Mouse (Mus musculus) embryonic facial prominence, embryonic 13.5 days (tissue): ENCODE results near the gene Calhm6. TPM values are rescaled to one million over a fixed set of nuclear protein-coding genes. Genes with fewer than 3 reads are reported as not detected.
A peak's percentile ranks its signal among the peaks of the same experiment; 100 is the strongest.

ENCODE experiments used
- ATAC-seq: fragments of 200-750 bp; cut with Nextera tagmentation; 2 replicates; pipeline ENCODE4 v1.8.0; 2017; ENCODE audit warnings: low read depth; ENCODE audit not compliant: insufficient number of reproducible peaks, insufficient read depth, low FRiP score, low TSS enrichment
- H3K27ac ChIP-seq: fragments of 300-500 bp; sonication (generic); 2 replicates; pipeline ENCODE4 v1.5.1; 2015; ENCODE audit warnings: moderate library complexity, mild to moderate bottlenecking, inconsistent platforms
- H3K27me3 ChIP-seq: fragments of 300-500 bp; sonication (generic); 2 replicates; pipeline ENCODE4 v1.6.1; 2015; ENCODE audit warnings: mild to moderate bottlenecking, inconsistent platforms
- H3K36me3 ChIP-seq: fragments of 300-500 bp; sonication (generic); 2 replicates; pipeline ENCODE4 v1.6.1; 2015; ENCODE audit warnings: mild to moderate bottlenecking, inconsistent platforms
- H3K4me1 ChIP-seq: fragments of 300-500 bp; sonication (generic); 2 replicates; pipeline ENCODE4 v1.6.1; 2015; ENCODE audit warnings: inconsistent platforms
- H3K4me2 ChIP-seq: fragments of 300-500 bp; sonication (generic); 2 replicates; pipeline ENCODE4 v1.6.1; 2015; ENCODE audit warnings: moderate library complexity, mild to moderate bottlenecking, inconsistent platforms
- H3K4me3 ChIP-seq: fragments of 300-500 bp; sonication (generic); 2 replicates; pipeline ENCODE4 v1.5.1; 2015; ENCODE audit warnings: mild to moderate bottlenecking, inconsistent platforms
- H3K9ac ChIP-seq: fragments of 300-500 bp; sonication (generic); 2 replicates; pipeline ENCODE4 v1.6.1; 2015; ENCODE audit warnings: mild to moderate bottlenecking, inconsistent platforms
- H3K9me3 ChIP-seq: fragments of 300-500 bp; sonication (generic); 2 replicates; pipeline ENCODE4 v1.6.1; 2016; ENCODE audit warnings: inconsistent platforms
- WGBS: fragments of 180-500 bp; shearing (Covaris S2); methylation state at CpG from one replicate; pipeline ENCODE4 v1.1.7; 2015; ENCODE audit warnings: mixed read lengths; 5-methylcytosine and 5-hydroxymethylcytosine counted together
- polyA plus RNA-seq: library from polyadenylated mRNA; unstranded; fragments of >200 nt; fragmentation: Nextera tagmentation; extraction: Ambion mirVana; gene quantifications from 2 replicates; pipeline ENCODE4 v1.2.1, GENCODE M21; 2015

The Calhm6 gene
- polyA plus RNA-seq = 1.5 TPM in 2 replicates

DNA sequence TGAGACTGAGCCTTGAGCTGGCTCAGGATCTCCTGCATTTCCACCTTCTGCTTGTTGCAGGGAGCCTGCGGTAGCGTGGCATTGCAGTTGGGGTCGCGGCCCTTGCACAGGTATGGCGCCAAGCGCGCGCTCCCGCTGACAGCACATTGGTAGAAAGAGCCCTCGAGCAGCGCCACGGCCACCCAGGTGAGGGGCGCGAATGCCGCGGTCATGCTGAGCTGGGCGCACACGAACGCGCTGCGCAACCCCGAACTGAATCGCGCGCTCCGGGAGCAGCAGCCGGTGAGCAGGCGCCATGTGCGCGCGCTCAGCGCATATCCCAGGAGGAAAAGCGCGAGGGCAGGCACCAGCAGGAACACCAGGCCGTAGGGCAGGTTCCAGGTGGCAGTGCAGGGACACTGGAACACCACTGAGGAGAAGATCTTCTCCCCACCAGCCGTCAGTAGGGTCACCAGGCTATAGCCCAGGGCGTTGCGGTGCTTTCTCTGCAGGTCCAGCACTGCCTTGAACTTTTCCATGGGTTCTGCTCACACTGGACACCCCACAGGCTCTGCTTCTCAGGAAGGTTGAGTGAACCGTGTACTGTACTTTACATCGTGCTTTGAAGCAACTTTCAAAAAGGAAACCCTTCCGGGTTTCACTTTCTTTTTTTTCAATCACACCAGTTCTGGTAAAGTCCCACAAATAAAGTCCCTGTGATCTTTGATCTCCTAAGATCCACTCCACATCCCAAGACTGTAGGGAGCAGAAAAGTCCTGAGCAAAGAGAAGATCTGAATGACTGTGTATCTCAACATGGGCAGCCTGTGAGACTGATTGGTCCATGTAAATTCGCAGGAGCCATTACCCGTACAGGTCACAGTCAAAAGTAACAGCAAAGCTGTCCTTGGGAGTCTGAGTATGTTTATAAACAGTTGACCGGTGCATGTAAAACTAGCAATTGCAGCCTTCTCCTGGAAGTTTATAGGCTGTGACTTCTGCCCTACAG is at the start of gene Calhm6:
Gene Calhm6 (minus strand): TSS at position 593 of the 987 bp plus-strand sequence.
- Histone ChIP-seq H3K4me3 (peak within 1 kb of the TSS; percentile 64), H3K4me1 (0 out of 2 replicates have a peak, but pooled peaks cover 8% of the 10 kb centered on the region), H3K27ac (no peak within 1 kb of the TSS), H3K27me3 (no peaks in the 10 kb centered on the region), H3K9me3 (no peaks in the 10 kb centered on the region), H3K36me3 (no peaks in the 10 kb centered on the region), H3K9ac (peak within 1 kb of the TSS; percentile 72), H3K4me2 (peak within 1 kb of the TSS; percentile 82)
- ATAC-seq = peak; percentile 56; the same call in 1 of the 2 replicates
- 18% methylated on average over 43 of the region's 44 CpGs for WGBS

DNA sequence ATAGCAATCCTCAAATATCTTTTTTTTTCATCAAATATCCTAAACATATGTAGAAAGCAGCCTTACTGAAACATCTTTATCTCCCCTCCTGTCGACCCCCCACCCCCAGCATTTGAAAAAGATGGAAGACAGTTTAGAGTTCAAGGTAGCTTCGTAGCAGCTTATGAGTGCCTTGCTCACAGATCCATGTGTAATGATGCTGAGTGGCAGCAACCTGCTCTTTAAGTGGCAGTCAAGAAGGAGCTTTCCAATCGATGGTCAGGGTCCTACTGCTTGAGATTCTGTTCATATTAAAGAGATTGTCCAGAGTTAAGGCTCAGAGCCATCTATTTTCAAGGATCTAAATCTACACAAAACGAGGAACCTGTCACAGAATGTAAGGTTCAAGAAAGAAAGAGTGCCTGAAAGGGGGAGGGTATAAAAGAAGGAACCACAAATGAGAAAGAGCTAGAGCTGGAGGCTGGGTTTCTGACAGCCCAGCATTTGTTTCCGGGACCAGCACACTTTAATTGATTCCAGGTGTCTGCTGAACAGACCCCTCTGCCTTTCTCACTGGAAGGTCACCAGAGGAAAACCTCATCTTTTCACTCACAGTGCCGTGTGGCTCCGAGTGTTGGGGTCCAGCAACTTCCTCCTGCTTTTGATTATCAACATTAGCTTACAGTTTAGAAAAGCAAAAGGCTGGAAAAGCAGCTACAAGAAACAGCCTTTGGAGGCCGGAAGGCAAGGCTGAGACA is 48.3 kb upstream of the Calhm6 start:
- peak; percentile 59; the same call in 1 of the 2 replicates for ATAC-seq
- Histone ChIP-seq H3K27me3 (no peaks in the 10 kb centered on the region), H3K4me1 (peaks cover 24% of the 10 kb centered on the region), H3K9me3 (no peaks in the 10 kb centered on the region), H3K4me2 (peak overlapping the region; percentile 38), H3K4me3 (no peak overlapping the region; the same call in 1 of the 2 replicates), H3K27ac (peak overlapping the region; percentile 84), H3K36me3 (peaks cover 6% of the 10 kb centered on the region; the same call in 1 of the 2 replicates), H3K9ac (no peak overlapping the region)
- WGBS = 14% methylated on average over 8 of the region's 8 CpGs

DNA sequence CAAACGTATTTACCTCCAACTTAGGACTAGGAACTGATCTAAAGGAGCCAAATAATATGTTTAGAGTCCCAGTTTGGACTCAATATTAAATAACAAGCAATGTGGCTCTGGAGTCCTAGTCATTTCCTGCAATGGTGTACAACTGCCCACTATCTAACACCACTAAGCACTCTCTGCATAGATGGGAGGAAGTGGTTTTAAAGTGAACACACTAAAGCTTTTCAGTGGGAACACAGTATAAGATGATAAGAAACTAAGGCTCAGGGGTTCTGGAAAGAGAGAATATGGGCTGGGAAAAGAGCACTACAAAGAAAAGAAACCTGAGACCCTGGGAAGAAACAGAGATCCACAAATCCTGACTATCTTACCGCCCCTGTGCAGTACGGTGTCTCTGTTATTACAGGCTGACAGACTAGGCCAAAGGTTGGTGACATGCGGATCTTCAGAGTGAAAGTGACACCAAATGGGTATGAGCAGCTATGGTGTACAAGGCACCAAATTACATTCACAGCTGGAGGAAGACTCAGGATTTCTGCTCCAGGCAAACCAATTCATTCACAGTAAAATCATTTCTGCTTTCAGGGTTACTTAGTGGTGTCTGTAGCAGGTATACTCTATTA is 45.0 kb upstream of the Calhm6 start:
- Histone ChIP-seq H3K36me3 (no peaks in the 10 kb centered on the region), H3K27ac (no peak overlapping the region), H3K9ac (no peak overlapping the region), H3K27me3 (no peaks in the 10 kb centered on the region), H3K4me1 (peaks cover 24% of the 10 kb centered on the region), H3K4me3 (no peak overlapping the region), H3K9me3 (no peaks in the 10 kb centered on the region), H3K4me2 (no peak overlapping the region)
- WGBS = 55% methylated on average over 4 of the region's 4 CpGs
- ATAC-seq = no peak

DNA sequence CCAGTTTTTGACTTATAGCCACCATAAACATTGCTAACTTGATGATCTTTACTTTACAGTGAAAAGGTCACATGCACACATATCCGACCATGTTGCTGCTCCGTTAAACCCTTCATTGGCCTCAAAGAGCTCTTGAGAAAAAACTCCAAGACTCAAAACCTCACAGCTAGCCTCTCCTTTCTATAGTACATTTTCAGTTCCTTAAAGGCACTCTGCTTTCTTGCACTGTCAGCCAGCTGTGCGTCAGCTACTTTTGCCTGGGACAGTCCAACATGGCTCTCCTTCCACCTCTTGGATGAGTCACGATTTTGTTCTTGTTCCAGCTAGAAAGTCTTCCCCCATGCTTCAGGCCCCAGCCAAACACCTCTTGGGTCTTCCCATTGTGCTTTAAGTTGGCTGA is 43.9 kb upstream of the Calhm6 start:
- Histone ChIP-seq H3K4me2 (no peak overlapping the region), H3K27me3 (no peaks in the 10 kb centered on the region), H3K27ac (no peak overlapping the region), H3K9ac (no peak overlapping the region), H3K36me3 (no peaks in the 10 kb centered on the region), H3K9me3 (no peaks in the 10 kb centered on the region), H3K4me3 (no peak overlapping the region), H3K4me1 (peaks cover 14% of the 10 kb centered on the region)
- ATAC-seq = no peak
- WGBS = 91% methylated on average over 4 of the region's 4 CpGs

DNA sequence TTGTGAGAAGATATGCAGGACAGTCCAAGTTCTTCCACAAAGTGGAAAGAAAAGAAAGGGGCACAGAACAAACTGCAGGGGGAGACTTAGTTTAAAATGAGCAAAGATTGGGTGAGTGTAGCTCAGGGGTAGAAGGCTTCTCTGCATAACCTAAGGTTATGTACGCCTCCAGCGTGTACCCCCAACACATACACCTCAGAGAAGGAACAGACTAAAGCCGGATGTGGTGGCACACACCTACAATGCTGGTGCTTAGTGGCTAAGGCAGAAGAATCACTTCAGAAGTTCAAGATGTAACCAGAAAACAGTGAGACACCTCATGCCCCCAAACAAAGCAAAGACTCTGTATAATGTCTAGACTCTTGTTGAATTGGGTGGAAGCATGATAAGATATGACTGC is 43.4 kb upstream of the Calhm6 start:
- no peak for ATAC-seq
- no peaks in the 10 kb centered on the region for H3K36me3 ChIP-seq
- WGBS = 95% methylated on average over 3 of the region's 3 CpGs
- H3K27ac ChIP-seq = no peak overlapping the region
- no peak overlapping the region for H3K4me3 ChIP-seq
- no peak overlapping the region for H3K9ac ChIP-seq
- peaks cover 11% of the 10 kb centered on the region for H3K4me1 ChIP-seq
- no peaks in the 10 kb centered on the region for H3K27me3 ChIP-seq
- no peaks in the 10 kb centered on the region for H3K9me3 ChIP-seq
- H3K4me2 ChIP-seq = no peak overlapping the region

DNA sequence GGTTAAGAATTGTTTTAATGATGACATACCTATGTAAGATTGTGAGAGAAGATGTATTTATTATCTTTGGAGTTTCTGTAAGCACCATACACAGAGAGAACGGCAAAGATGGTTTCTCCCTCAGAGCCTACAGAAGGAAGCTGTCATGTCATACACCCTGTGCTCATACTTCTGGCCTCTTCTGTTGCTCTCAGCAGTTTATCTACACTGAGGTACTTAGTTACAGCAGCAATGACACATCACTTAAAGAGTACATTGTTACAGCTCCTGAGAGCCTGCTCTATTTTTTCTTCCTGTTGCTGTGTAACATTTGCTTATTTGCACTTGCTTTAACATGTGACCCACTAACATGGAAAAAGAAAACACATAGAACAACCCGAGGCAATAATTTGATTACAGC is 39.2 kb upstream of the Calhm6 start:
- H3K4me2 ChIP-seq = no peak overlapping the region
- 72% methylated on average over 2 of the region's 2 CpGs for WGBS
- peaks cover 14% of the 10 kb centered on the region for H3K36me3 ChIP-seq
- no peak overlapping the region for H3K4me3 ChIP-seq
- no peak overlapping the region for H3K27ac ChIP-seq
- no peak for ATAC-seq
- H3K9ac ChIP-seq = no peak overlapping the region
- no peaks in the 10 kb centered on the region for H3K27me3 ChIP-seq
- no peaks in the 10 kb centered on the region for H3K9me3 ChIP-seq
- H3K4me1 ChIP-seq = no peaks in the 10 kb centered on the region

DNA sequence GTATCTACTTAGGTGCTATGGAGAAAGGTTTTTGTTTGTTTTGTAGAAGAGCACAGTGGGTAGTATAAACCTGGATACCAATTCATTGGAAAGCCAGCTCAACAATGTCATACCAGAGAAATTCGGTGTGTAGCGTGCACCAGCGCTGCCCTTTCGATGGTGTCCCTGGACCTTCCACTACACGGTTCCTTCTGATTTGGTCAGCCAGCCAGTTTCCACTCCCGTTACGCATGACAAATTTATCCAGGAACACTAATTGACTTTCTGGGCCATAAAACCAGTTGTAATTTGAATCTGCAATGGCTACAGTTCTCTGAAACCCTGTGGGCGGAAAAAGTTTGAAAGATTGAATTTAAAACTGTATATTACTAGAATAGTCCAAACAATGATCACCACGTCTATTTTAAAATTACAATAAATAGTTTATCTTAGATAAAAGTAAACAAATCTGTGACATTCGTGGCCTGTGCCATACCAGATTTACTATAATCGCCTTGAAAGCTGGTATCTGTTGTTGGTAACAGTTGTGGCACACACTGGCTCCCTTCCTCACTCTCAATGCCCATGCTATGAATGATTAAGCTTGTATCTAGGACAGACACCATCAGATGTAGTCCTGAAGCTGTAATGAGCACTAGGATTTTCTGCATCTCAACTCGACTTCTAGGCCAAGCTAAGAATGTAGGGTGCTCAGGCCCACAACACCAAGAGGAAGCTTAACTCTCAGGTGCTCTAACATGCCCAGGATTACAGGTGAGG is 28.2 kb upstream of the Calhm6 start:
- no peak overlapping the region for H3K27ac ChIP-seq
- H3K4me2 ChIP-seq = no peak overlapping the region
- H3K4me3 ChIP-seq = no peak overlapping the region
- no peaks in the 10 kb centered on the region for H3K9me3 ChIP-seq
- H3K27me3 ChIP-seq = no peaks in the 10 kb centered on the region
- ATAC-seq = no peak
- H3K4me1 ChIP-seq = 0 out of 2 replicates have a peak, but pooled peaks cover 7% of the 10 kb centered on the region
- peaks cover 30% of the 10 kb centered on the region for H3K36me3 ChIP-seq
- no peak overlapping the region for H3K9ac ChIP-seq
- 72% methylated on average over 12 of the region's 12 CpGs for WGBS

DNA sequence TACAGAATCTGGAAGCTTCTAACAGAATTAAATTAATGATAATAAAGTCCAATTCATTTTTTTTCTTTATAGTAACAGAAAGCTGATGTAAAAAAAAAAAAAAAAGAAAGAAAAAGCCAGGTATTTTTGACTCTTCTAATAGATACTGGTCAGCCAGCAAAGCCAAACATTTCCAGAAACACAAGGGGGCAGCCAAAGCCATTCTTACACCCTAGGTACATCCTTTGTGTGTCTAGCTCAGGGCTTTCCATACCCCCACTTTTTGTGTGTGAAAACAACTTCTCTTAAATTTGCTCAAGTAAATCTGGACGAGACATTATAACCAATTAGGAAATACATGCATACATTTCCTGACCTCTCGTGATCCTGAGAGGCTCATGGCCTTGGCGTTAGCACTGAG is 24.0 kb upstream of the Calhm6 start:
- Histone ChIP-seq H3K27me3 (no peaks in the 10 kb centered on the region), H3K9ac (no peak overlapping the region), H3K4me3 (no peak overlapping the region), H3K27ac (no peak overlapping the region), H3K9me3 (no peaks in the 10 kb centered on the region), H3K36me3 (peaks cover 19% of the 10 kb centered on the region), H3K4me1 (peaks cover 18% of the 10 kb centered on the region), H3K4me2 (no peak overlapping the region)
- ATAC-seq = no peak
- WGBS = 65% methylated on average over 3 of the region's 3 CpGs

DNA sequence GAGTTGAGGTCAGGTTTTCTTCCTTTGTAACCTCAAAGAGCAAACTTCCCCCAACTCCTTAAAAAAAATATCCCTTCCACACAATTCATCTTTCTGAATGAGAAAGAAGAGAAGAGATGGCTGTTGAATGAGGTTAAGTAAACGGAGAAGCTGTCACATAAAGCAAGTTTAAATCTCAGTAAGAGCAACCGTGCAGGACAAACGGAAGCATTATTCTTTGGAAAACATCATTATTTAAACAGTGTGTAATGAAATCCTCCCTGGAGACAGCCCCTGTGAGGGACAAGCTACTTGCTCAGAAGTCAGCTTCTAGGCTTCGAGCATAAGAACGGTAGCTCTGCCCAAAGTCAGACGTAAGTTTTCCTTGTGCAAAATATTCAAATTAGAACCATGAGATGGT is 22.7 kb upstream of the Calhm6 start:
- H3K27ac ChIP-seq = peak overlapping the region; percentile 41
- peaks cover 19% of the 10 kb centered on the region for H3K36me3 ChIP-seq
- H3K9me3 ChIP-seq = no peaks in the 10 kb centered on the region
- no peak overlapping the region for H3K4me2 ChIP-seq
- no peak for ATAC-seq
- no peak overlapping the region for H3K9ac ChIP-seq
- no peak overlapping the region for H3K4me3 ChIP-seq
- no peaks in the 10 kb centered on the region for H3K27me3 ChIP-seq
- peaks cover 13% of the 10 kb centered on the region for H3K4me1 ChIP-seq
- WGBS = 22% methylated on average over 6 of the region's 6 CpGs

DNA sequence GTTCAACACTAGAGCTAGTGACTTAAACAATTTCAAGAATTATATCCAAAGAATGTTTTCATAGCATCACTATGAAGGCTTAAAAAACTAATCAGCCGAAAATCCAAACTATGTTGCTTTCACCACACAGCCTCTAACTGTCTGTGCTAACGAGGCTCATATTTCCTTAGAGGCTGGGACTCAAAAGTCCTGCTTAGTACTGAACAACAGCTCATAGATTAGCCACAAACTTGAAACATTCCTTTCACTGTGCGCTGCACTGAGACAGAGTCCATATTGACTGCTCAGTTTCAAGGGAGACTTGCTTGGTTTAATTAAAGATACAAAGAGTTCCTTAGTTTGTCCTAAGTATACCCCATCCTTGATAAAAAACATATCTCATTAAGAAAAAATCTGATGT is 22.0 kb upstream of the Calhm6 start:
- H3K27me3 ChIP-seq = no peaks in the 10 kb centered on the region
- H3K27ac ChIP-seq = no peak overlapping the region
- WGBS = 35% methylated on average over 3 of the region's 3 CpGs
- H3K4me1 ChIP-seq = peaks cover 13% of the 10 kb centered on the region
- peaks cover 19% of the 10 kb centered on the region for H3K36me3 ChIP-seq
- no peak overlapping the region for H3K9ac ChIP-seq
- ATAC-seq = no peak
- no peak overlapping the region for H3K4me3 ChIP-seq
- H3K4me2 ChIP-seq = no peak overlapping the region
- no peaks in the 10 kb centered on the region for H3K9me3 ChIP-seq

DNA sequence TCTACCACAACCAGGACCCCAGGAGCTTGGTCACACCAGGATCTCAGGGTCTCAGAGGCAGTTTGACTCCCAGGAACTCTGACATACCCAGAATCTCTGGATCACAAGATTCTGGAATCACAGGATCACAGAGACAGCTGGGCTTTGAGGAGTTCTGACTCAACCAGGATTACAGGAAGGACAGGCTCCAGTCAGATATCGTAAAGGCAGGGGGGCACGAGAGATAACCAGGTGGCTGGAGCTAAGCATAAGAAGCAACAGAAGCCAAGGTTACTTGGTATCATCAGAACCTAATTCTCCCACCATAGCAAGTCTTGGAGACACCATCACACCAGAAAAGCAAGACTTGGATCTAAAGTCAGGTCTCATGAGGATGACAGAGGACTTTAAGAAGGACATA is 13.9 kb upstream of the Calhm6 start:
- no peak overlapping the region for H3K27ac ChIP-seq
- no peak overlapping the region for H3K9ac ChIP-seq
- no peaks in the 10 kb centered on the region for H3K27me3 ChIP-seq
- WGBS = 95% methylated on average over 2 of the region's 2 CpGs
- no peaks in the 10 kb centered on the region for H3K4me1 ChIP-seq
- ATAC-seq = no peak
- H3K36me3 ChIP-seq = no peaks in the 10 kb centered on the region
- no peak overlapping the region for H3K4me3 ChIP-seq
- no peak overlapping the region for H3K4me2 ChIP-seq
- H3K9me3 ChIP-seq = 0 out of 2 replicates have a peak, but pooled peaks cover 5% of the 10 kb centered on the region
